Mouse (Mus musculus) heart, adult 2 months (tissue): Measurements from ENCODE around the gene Gtf3c5. TPM values are rescaled to one million over a fixed set of nuclear protein-coding genes. Genes with fewer than 3 reads are reported as not detected.

Experiments used
- DNase-seq, 2 experiments: peaks; one replicate each; pipeline ENCODE4 v3.0.0; 2021
- H3K27ac ChIP-seq: fragments of 200-600 bp; 2 replicates; pipeline ENCODE4 v1.8.1; 2022
- H3K27me3 ChIP-seq: fragments of 200-500 bp; 2 replicates; pipeline ENCODE4 v1.6.1; 2012; ENCODE audit warnings: mild to moderate bottlenecking, low read length, inconsistent platforms, mixed read lengths; ENCODE audit not compliant: control insufficient read depth, insufficient read depth
- H3K36me3 ChIP-seq: fragments of 200-500 bp; 2 replicates; pipeline ENCODE4 v1.6.1; 2012; ENCODE audit warnings: low read length, inconsistent platforms; ENCODE audit not compliant: control insufficient read depth, insufficient read depth
- H3K4me1 ChIP-seq: fragments of 200-500 bp; 2 replicates; pipeline ENCODE4 v1.6.1; 2011; ENCODE audit warnings: low read length; ENCODE audit not compliant: control insufficient read depth, insufficient read depth
- H3K4me3 ChIP-seq: fragments of 200-600 bp; 2 replicates; pipeline ENCODE4 v1.8.1; 2022
- H3K79me2 ChIP-seq: fragments of 200-500 bp; replicated peaks from 2 replicates; pipeline ENCODE4 v1.6.1; 2012; ENCODE audit warnings: mild to moderate bottlenecking, inconsistent platforms, low read length, moderate library complexity, mixed read lengths; ENCODE audit not compliant: control insufficient read depth, insufficient read depth
- H3K9ac ChIP-seq: fragments of 200-500 bp; 2 replicates; pipeline ENCODE4 v1.6.1; 2012; ENCODE audit warnings: low read depth, mild to moderate bottlenecking, control low read depth, inconsistent platforms, low read length, mixed read lengths
- CTCF ChIP-seq: fragments of 200-600 bp; IDR thresholded peaks from 2 replicates; pipeline ENCODE4 v1.8.1; 2022; ENCODE audit warnings: antibody characterized with exemption, mild to moderate bottlenecking, moderate library complexity
- EP300 ChIP-seq: fragments of 200-500 bp; IDR thresholded peaks from 2 replicates; pipeline ENCODE4 v1.6.1; 2011; ENCODE audit warnings: low read depth, low read length, control low read depth; ENCODE audit not compliant: insufficient read depth
- POLR2A ChIP-seq: fragments of 200-500 bp; IDR thresholded peaks from 2 replicates; pipeline ENCODE4 v1.6.1; 2011; ENCODE audit warnings: mild to moderate bottlenecking, low read depth, low read length, control low read depth; ENCODE audit not compliant: insufficient read depth
- WGBS: fragments of 180-500 bp; shearing (Covaris S2); methylation state at CpG from one replicate; pipeline ENCODE4 v1.1.7; 2018; 5-methylcytosine and 5-hydroxymethylcytosine counted together
- intact Hi-C: fragments of 180-260 bp; cut with DNase I; formaldehyde crosslinking; loops from one replicate; pipeline ENCODE4 v1.15.1; 2025
- polyA plus RNA-seq: library from polyadenylated mRNA; depleted of rRNA; stranded (reverse); fragments of >200 nt; gene quantifications from 2 replicates; pipeline ENCODE4 v1.2.3, GENCODE M21; 2012
- total RNA-seq, 2 experiments: library from RNA; stranded (reverse); gene quantifications; 2 replicates each; pipeline ENCODE4 v1.2.3; 2021

Gene Gtf3c5
- total and polyA plus RNA-seq, 3 experiments = 11.0 to 14.3 (median 12.2) TPM

- Histone ChIP-seq H3K27me3 (no peaks in the 10 kb centered on the region), H3K4me1 (no peaks in the 10 kb centered on the region), H3K36me3 (no peaks in the 10 kb centered on the region), H3K79me2 (no peaks in the 10 kb centered on the region), H3K4me3 (no peak overlapping the region), H3K9ac (no peak overlapping the region), H3K27ac (no peak overlapping the region)
- TF ChIP-seq POLR2A = no peak
- TF ChIP-seq CTCF = no peak
- no peak for TF ChIP-seq EP300
- 79% methylated on average over 5 of the region's 5 CpGs for WGBS
- no peak for DNase-seq
- intact Hi-C loops = no loop called here
These were observed 26.1 kb downstream of the Gtf3c5 start for GRCm38 (mm10) chr2:28557452-28557851.

GRCm38 (mm10) chr2:28552301-28552700 is 31.2 kb downstream of the Gtf3c5 start:
- DNase-seq = no peak
- 84% methylated on average over 5 of the region's 5 CpGs for WGBS
- no peak overlapping the region for H3K4me3 ChIP-seq
- no peak overlapping the region for H3K27ac ChIP-seq
- no peaks in the 10 kb centered on the region for H3K27me3 ChIP-seq
- TF ChIP-seq EP300 (no peak), CTCF (no peak), POLR2A (no peak)
- peaks cover 1% of the 10 kb centered on the region; the same call in 1 of the 2 replicates for H3K4me1 ChIP-seq
- no peaks in the 10 kb centered on the region for H3K79me2 ChIP-seq
- intact Hi-C loops = no loop called here
- H3K36me3 ChIP-seq = no peaks in the 10 kb centered on the region
- no peak overlapping the region for H3K9ac ChIP-seq

GRCm38 (mm10) chr2:28549157-28549556 is 34.4 kb downstream of the Gtf3c5 start:
- Histone ChIP-seq H3K79me2 (no peaks in the 10 kb centered on the region), H3K9ac (no peak overlapping the region), H3K4me1 (peaks cover 1% of the 10 kb centered on the region; the same call in 1 of the 2 replicates), H3K27ac (no peak overlapping the region), H3K27me3 (no peaks in the 10 kb centered on the region), H3K36me3 (no peaks in the 10 kb centered on the region), H3K4me3 (no peak overlapping the region)
- TF ChIP-seq POLR2A (no peak), EP300 (no peak), CTCF (no peak)
- intact Hi-C loops = no loop called here
- WGBS = 92% methylated on average over 13 of the region's 13 CpGs
- DNase-seq = no peak

- no peaks in the 10 kb centered on the region for H3K27me3 ChIP-seq
- no peak overlapping the region for H3K9ac ChIP-seq
- no peaks in the 10 kb centered on the region for H3K79me2 ChIP-seq
- H3K36me3 ChIP-seq = no peaks in the 10 kb centered on the region
- 54% methylated on average over 11 of the region's 11 CpGs for WGBS
- no peak overlapping the region for H3K4me3 ChIP-seq
- DNase-seq = peak; percentile 82 to 90
- no peak overlapping the region for H3K27ac ChIP-seq
- H3K4me1 ChIP-seq = peaks cover 1% of the 10 kb centered on the region; the same call in 1 of the 2 replicates
- TF ChIP-seq POLR2A (no peak), CTCF (peak; percentile 93), EP300 (peak; percentile 98)
- intact Hi-C loops = loop anchor here (1.0 kb wide), 2 partner anchors 30 to 33 kb away; no protein-coding TSS in a partner anchor
These were observed 36.0 kb downstream of the Gtf3c5 start for GRCm38 (mm10) chr2:28547237-28548172.

GRCm38 (mm10) chr2:28546560-28546959 is 37.0 kb downstream of the Gtf3c5 start:
- peaks cover 1% of the 10 kb centered on the region; the same call in 1 of the 2 replicates for H3K4me1 ChIP-seq
- H3K4me3 ChIP-seq = no peak overlapping the region
- intact Hi-C loops = no loop called here
- TF ChIP-seq CTCF (no peak), POLR2A (no peak), EP300 (no peak)
- H3K27me3 ChIP-seq = no peaks in the 10 kb centered on the region
- H3K27ac ChIP-seq = no peak overlapping the region
- no peak overlapping the region for H3K9ac ChIP-seq
- no peak for DNase-seq
- 77% methylated on average over 6 of the region's 6 CpGs for WGBS
- H3K36me3 ChIP-seq = no peaks in the 10 kb centered on the region
- no peaks in the 10 kb centered on the region for H3K79me2 ChIP-seq

GRCm38 (mm10) chr2:28545976-28546375 is 37.6 kb downstream of the Gtf3c5 start:
- Histone ChIP-seq H3K27ac (no peak overlapping the region), H3K36me3 (no peaks in the 10 kb centered on the region)

More at GRCm38 (mm10) chr2:28545976-28546375, 37.6 kb downstream of the Gtf3c5 start:
- H3K27me3 ChIP-seq = no peaks in the 10 kb centered on the region
- intact Hi-C loops = no loop called here
- H3K9ac ChIP-seq = no peak overlapping the region
- no peak for DNase-seq
- H3K4me3 ChIP-seq = no peak overlapping the region
- no peaks in the 10 kb centered on the region for H3K79me2 ChIP-seq
- TF ChIP-seq POLR2A (no peak), EP300 (no peak), CTCF (no peak)
- H3K4me1 ChIP-seq = peaks cover 1% of the 10 kb centered on the region; the same call in 1 of the 2 replicates
